Mouse (Mus musculus): Measurements from ENCODE around the gene Mlc1. TPM values are rescaled to one million over a fixed set of nuclear protein-coding genes. Genes with fewer than 3 reads are reported as not detected.

The Mlc1 gene
- polyA plus RNA-seq (2014; fragmentation: Nextera tagmentation; extraction: Ambion mirVana): 17.7 and 20.5 TPM in 2 replicates

DNA sequence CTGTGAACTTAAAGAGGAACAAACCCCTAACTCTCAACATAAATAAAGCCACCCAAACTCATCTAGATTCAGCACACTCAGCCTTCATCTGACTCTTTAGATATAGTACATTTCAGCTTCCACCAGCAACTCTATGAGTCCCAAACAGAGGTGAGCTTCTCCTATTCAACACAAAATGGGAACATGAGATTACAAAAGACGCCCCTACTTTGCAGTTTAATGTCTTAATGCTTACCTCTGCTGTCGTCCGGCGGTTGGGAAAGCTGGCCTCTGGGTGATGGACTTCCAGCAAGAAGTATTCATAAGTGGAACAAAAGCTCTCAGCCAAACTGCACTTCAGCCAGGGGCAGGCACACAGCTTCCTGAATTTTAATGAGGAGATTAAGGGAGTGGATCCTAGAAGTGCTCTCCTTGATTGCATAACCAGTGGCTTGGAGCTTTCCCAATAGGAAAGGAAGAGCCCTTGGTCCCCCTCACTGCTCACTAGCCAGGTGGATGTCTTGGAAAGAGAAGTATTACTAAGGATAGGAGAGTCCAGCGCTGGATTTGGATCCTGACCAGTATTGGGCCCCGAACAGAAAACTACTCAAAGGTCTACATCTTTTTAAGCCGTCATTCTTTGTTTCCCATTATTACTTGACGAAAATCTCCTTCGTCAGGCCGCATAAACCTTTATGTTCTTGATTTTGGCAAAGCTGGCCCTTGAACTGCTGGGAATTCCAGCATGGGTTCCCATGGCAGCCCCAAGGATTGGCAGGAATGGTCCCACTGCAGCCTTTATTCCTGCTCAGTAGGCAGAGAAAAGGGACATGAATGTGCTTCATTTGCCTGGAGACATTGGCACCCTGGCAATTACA, at the start of gene Mlc1:
TSS of gene Mlc1 (minus strand) at position 727 of the 857 bp plus-strand sequence.
- peak; percentile 87; the same call in 1 of the 2 replicates for ATAC-seq (ENCODE audit: low FRiP score)
- peak within 1 kb of the TSS; percentile 15; the same call in 1 of the 2 replicates for H3K4me3 ChIP-seq (replicated peaks; ENCODE audit: low read length)

DNA sequence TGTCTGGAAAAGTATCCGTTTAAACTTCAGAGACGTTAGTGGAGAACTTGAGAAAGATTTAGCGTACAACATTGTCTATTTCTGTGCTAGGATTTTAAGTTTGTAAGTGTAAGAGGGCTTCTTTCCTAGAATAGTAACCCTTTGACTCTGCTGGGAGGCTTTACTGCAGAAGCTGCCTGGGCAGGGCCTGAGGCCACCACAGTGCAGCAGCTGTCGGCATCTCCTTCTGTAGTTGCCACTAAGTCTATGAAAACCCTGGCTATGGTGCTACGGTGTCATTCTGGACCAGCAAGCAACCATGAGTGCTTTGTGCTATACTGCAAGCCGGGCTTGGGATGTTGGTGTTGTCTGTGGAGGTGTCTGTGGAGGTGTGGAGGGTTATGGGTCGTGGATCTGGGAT, 41.7 kb upstream of the Mlc1 start:
- Histone ChIP-seq H3K9me3 (ENCODE audit: control insufficient read depth, low read length) (no peaks in the 10 kb centered on the region), H3K9ac (no peak overlapping the region), H3K27me3 (ENCODE audit: control insufficient read depth, insufficient read depth, low read length) (no peaks in the 10 kb centered on the region), H3K36me3 (replicated peaks; ENCODE audit: control insufficient read depth, insufficient read depth) (no peaks in the 10 kb centered on the region), H3K27ac (no peak overlapping the region), H3K4me2 (replicated peaks) (no peak overlapping the region), H3K4me3 (replicated peaks; ENCODE audit: low read length) (no peak overlapping the region), H3K4me1 (replicated peaks; ENCODE audit: control insufficient read depth, insufficient read depth, low read length) (no peaks in the 10 kb centered on the region)
- no peak for ATAC-seq (ENCODE audit: low FRiP score)
- no peak for DNase-seq (ENCODE audit: low spot score)
- WGBS: 87% methylated on average over 7 of the region's 7 CpGs

More for the DNA sequence above, at the start of gene Mlc1:
- DNase-seq (ENCODE audit: low spot score): peak; percentile 65
- H3K4me2 ChIP-seq (replicated peaks): peak within 1 kb of the TSS; percentile 31
- H3K27ac ChIP-seq: peak within 1 kb of the TSS; percentile 64
- WGBS: 16% methylated on average over 10 of the region's 10 CpGs
- H3K27me3 ChIP-seq (ENCODE audit: control insufficient read depth, insufficient read depth, low read length): no peaks in the 10 kb centered on the region
- H3K9me3 ChIP-seq (ENCODE audit: control insufficient read depth, low read length): no peaks in the 10 kb centered on the region
- H3K4me1 ChIP-seq (replicated peaks; ENCODE audit: control insufficient read depth, insufficient read depth, low read length): 0 out of 2 replicates have a peak, but pooled peaks cover 6% of the 10 kb centered on the region
- H3K36me3 ChIP-seq (replicated peaks; ENCODE audit: control insufficient read depth, insufficient read depth): no peaks in the 10 kb centered on the region
- H3K9ac ChIP-seq: no peak within 1 kb of the TSS; the same call in 1 of the 2 replicates

- H3K9ac ChIP-seq: no peak overlapping the region
- H3K4me3 ChIP-seq (replicated peaks; ENCODE audit: low read length): no peak overlapping the region
- no peaks in the 10 kb centered on the region for H3K4me1 ChIP-seq (replicated peaks; ENCODE audit: control insufficient read depth, insufficient read depth, low read length)
- no peak overlapping the region for H3K4me2 ChIP-seq (replicated peaks)
- DNase-seq (ENCODE audit: low spot score) (no peak), ATAC-seq (ENCODE audit: low FRiP score) (no peak)
- H3K9me3 ChIP-seq (ENCODE audit: control insufficient read depth, low read length): no peaks in the 10 kb centered on the region
- H3K27ac ChIP-seq: no peak overlapping the region
- H3K27me3 ChIP-seq (ENCODE audit: control insufficient read depth, insufficient read depth, low read length): no peaks in the 10 kb centered on the region
- H3K36me3 ChIP-seq (replicated peaks; ENCODE audit: control insufficient read depth, insufficient read depth): no peaks in the 10 kb centered on the region
- WGBS: 88% methylated on average over 7 of the region's 7 CpGs
These were observed 41.3 kb upstream of the Mlc1 start for GRCm38 (mm10) chr15:89020085-89020484.

GRCm38 (mm10) chr15:89016722-89017121, 37.9 kb upstream of the Mlc1 start:
- H3K9ac ChIP-seq: no peak overlapping the region
- H3K27me3 ChIP-seq (ENCODE audit: control insufficient read depth, insufficient read depth, low read length): no peaks in the 10 kb centered on the region
- no peaks in the 10 kb centered on the region for H3K9me3 ChIP-seq (ENCODE audit: control insufficient read depth, low read length)
- no peaks in the 10 kb centered on the region for H3K36me3 ChIP-seq (replicated peaks; ENCODE audit: control insufficient read depth, insufficient read depth)
- DNase-seq (ENCODE audit: low spot score): no peak
- no peak overlapping the region for H3K27ac ChIP-seq
- ATAC-seq (ENCODE audit: low FRiP score): no peak
- H3K4me3 ChIP-seq (replicated peaks; ENCODE audit: low read length): no peak overlapping the region
- no peak overlapping the region for H3K4me2 ChIP-seq (replicated peaks)
- no peaks in the 10 kb centered on the region for H3K4me1 ChIP-seq (replicated peaks; ENCODE audit: control insufficient read depth, insufficient read depth, low read length)
- 90% methylated on average over 3 of the region's 3 CpGs for WGBS

GRCm38 (mm10) chr15:89007781-89008180, 29.0 kb upstream of the Mlc1 start:
- Histone ChIP-seq H3K4me1 (replicated peaks; ENCODE audit: control insufficient read depth, insufficient read depth, low read length) (no peaks in the 10 kb centered on the region), H3K4me2 (replicated peaks) (no peak overlapping the region), H3K9ac (no peak overlapping the region), H3K4me3 (replicated peaks; ENCODE audit: low read length) (no peak overlapping the region), H3K9me3 (ENCODE audit: control insufficient read depth, low read length) (no peaks in the 10 kb centered on the region), H3K36me3 (replicated peaks; ENCODE audit: control insufficient read depth, insufficient read depth) (no peaks in the 10 kb centered on the region), H3K27ac (no peak overlapping the region), H3K27me3 (ENCODE audit: control insufficient read depth, insufficient read depth, low read length) (no peaks in the 10 kb centered on the region)
- ATAC-seq (ENCODE audit: low FRiP score) (no peak), DNase-seq (ENCODE audit: low spot score) (no peak)
- WGBS: 89% methylated on average over 5 of the region's 5 CpGs

GRCm38 (mm10) chr15:89007002-89007401, 28.2 kb upstream of the Mlc1 start:
- H3K9ac ChIP-seq: no peak overlapping the region
- no peaks in the 10 kb centered on the region for H3K4me1 ChIP-seq (replicated peaks; ENCODE audit: control insufficient read depth, insufficient read depth, low read length)
- no peaks in the 10 kb centered on the region for H3K36me3 ChIP-seq (replicated peaks; ENCODE audit: control insufficient read depth, insufficient read depth)
- H3K4me3 ChIP-seq (replicated peaks; ENCODE audit: low read length): no peak overlapping the region
- H3K27me3 ChIP-seq (ENCODE audit: control insufficient read depth, insufficient read depth, low read length): no peaks in the 10 kb centered on the region
- ATAC-seq (ENCODE audit: low FRiP score) (no peak), DNase-seq (ENCODE audit: low spot score) (no peak)
- no peaks in the 10 kb centered on the region for H3K9me3 ChIP-seq (ENCODE audit: control insufficient read depth, low read length)
- no peak overlapping the region for H3K4me2 ChIP-seq (replicated peaks)
- 92% methylated on average over 7 of the region's 7 CpGs for WGBS
- no peak overlapping the region for H3K27ac ChIP-seq

GRCm38 (mm10) chr15:89001245-89001644, 22.4 kb upstream of the Mlc1 start:
- Histone ChIP-seq H3K4me2 (replicated peaks) (no peak overlapping the region), H3K9ac (no peak overlapping the region), H3K9me3 (ENCODE audit: control insufficient read depth, low read length) (no peaks in the 10 kb centered on the region), H3K4me3 (replicated peaks; ENCODE audit: low read length) (no peak overlapping the region), H3K27ac (no peak overlapping the region), H3K4me1 (replicated peaks; ENCODE audit: control insufficient read depth, insufficient read depth, low read length) (no peaks in the 10 kb centered on the region), H3K27me3 (ENCODE audit: control insufficient read depth, insufficient read depth, low read length) (no peaks in the 10 kb centered on the region), H3K36me3 (replicated peaks; ENCODE audit: control insufficient read depth, insufficient read depth) (no peaks in the 10 kb centered on the region)
- 74% methylated on average over 3 of the region's 3 CpGs for WGBS
- no peak for DNase-seq (ENCODE audit: low spot score)
- no peak for ATAC-seq (ENCODE audit: low FRiP score)

DNA sequence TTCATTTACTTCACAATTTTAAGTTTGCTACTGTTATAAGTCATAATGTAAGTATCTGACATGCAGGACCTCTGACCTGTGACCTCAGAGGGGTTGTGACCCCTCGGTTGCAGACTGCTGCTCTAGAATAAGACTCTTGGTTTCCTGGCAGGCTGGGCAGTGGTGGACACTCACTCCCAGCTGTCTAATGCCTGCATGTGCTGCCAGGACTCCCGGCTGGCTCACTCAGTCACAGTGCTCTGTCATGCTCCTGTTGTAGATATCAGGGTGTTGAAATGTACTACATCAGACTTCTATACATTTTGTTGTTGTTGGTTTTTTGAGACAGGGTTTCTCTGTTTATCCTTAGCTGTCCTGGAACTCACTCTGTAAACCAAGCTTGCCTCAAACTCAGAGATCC, 21.6 kb upstream of the Mlc1 start:
- Histone ChIP-seq H3K27ac (no peak overlapping the region), H3K27me3 (ENCODE audit: control insufficient read depth, insufficient read depth, low read length) (no peaks in the 10 kb centered on the region), H3K36me3 (replicated peaks; ENCODE audit: control insufficient read depth, insufficient read depth) (no peaks in the 10 kb centered on the region), H3K9me3 (ENCODE audit: control insufficient read depth, low read length) (no peaks in the 10 kb centered on the region), H3K4me3 (replicated peaks; ENCODE audit: low read length) (no peak overlapping the region), H3K4me1 (replicated peaks; ENCODE audit: control insufficient read depth, insufficient read depth, low read length) (no peaks in the 10 kb centered on the region), H3K9ac (no peak overlapping the region), H3K4me2 (replicated peaks) (no peak overlapping the region)
- ATAC-seq (ENCODE audit: low FRiP score): no peak
- no peak for DNase-seq (ENCODE audit: low spot score)
- 66% methylated on average over 2 of the region's 2 CpGs for WGBS

DNA sequence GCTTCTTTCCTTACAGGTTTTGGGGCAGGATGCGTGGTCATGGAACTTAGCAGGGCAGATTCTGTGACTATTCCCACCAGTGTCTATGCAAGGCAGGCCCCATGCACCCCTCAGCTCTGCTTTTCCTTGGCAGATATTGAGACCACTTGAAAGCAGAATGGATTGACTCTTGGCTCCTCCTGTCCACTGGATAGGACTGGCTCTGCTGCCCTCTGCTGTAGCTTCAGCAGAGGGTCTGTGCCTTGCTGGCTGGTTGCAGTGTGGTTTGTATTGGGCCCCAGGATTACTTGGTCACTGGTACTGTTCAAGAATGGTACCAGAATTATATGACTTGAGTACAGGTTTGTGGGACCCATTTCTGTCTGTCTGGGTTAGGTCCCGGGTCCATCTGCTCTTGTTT, 20.3 kb upstream of the Mlc1 start:
- no peaks in the 10 kb centered on the region for H3K27me3 ChIP-seq (ENCODE audit: control insufficient read depth, insufficient read depth, low read length)
- no peak overlapping the region for H3K4me2 ChIP-seq (replicated peaks)
- no peak overlapping the region for H3K4me3 ChIP-seq (replicated peaks; ENCODE audit: low read length)
- H3K9ac ChIP-seq: no peak overlapping the region
- no peaks in the 10 kb centered on the region for H3K4me1 ChIP-seq (replicated peaks; ENCODE audit: control insufficient read depth, insufficient read depth, low read length)
- H3K36me3 ChIP-seq (replicated peaks; ENCODE audit: control insufficient read depth, insufficient read depth): no peaks in the 10 kb centered on the region
- no peaks in the 10 kb centered on the region for H3K9me3 ChIP-seq (ENCODE audit: control insufficient read depth, low read length)
- H3K27ac ChIP-seq: no peak overlapping the region
- no peak for DNase-seq (ENCODE audit: low spot score)
- ATAC-seq (ENCODE audit: low FRiP score): no peak
- WGBS: 77% methylated on average over 2 of the region's 2 CpGs
